Mouse (Mus musculus): ENCODE data around the gene Epha4.

DNA sequence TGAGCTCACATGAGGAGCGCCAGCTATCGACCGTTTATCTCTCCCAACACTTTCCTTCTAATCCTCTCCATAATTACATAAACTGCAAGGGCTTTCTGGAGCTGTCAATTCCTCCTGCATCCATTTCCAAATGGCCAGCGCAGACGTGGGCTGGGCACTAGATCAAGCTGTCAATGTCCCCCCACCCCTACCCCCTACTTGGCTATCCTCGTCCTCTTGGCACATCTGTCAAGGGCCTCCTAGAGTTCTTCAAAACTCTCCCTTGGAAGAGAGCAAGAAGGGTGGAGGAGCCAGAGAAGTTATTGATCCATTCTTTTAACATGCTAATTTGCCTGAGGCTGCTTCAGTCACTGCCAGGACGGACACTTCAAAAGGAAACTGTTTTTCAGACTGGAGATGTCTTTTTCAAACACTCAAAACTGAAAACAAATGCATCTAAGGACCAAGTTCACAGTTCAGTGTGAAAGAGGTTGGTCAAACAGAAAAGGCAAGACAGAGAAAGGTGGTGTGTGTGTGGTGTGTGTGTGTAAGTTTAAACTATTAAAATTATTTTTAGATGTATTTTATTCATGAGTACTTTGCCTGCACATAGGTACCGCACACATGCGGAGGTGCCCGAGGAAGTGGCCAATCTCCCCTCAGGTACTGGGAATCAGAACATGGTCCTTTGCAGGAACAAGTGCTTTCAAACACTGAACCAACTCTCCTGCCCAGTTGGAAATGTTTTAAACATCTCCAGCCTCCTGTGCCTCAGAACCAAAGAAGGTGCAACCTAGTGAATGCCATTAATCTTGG is 20.9 kb downstream of the Epha4 start:
- TF ChIP-seq CTCF (IDR thresholded peaks at IDR 0.05; ENCODE audit: low read depth, low read length): no peak
- no peak for TF ChIP-seq EP300 (IDR thresholded peaks at IDR 0.05; ENCODE audit: insufficient read depth, low read depth, low read length)
